Mouse (Mus musculus): ENCODE measurements at regions not wholly inside any gene's neighbourhood (a gene's known extent, or its start where the extent isn't known, plus 50 kb on each side); places are given as distances from the start of the nearest gene placed in this dataset.

GRCm38 (mm10) chr16:42676406-42677075, 199.1 kb upstream of the Zbtb20 start:
- no peak for DNase-seq (ENCODE audit: low read depth)
- TF ChIP-seq POLR2A (IDR thresholded peaks at IDR 0.05; ENCODE audit: borderline replicate concordance, extremely low read depth, insufficient read depth, insufficient read length, poor library complexity, severe bottlenecking) = no peak
- TF ChIP-seq CTCF (IDR thresholded peaks at IDR 0.05; ENCODE audit: borderline replicate concordance, extremely low read depth, insufficient read depth, insufficient read length) = no peak

- TF ChIP-seq POLR2A (IDR thresholded peaks at IDR 0.05; ENCODE audit: borderline replicate concordance, extremely low read depth, insufficient read depth, insufficient read length, poor library complexity, severe bottlenecking) = no peak
- no peak for TF ChIP-seq CTCF (IDR thresholded peaks at IDR 0.05; ENCODE audit: borderline replicate concordance, extremely low read depth, insufficient read depth, insufficient read length)
- no peak for DNase-seq (ENCODE audit: low read depth)
These were observed 200.7 kb upstream of the Zbtb20 start for GRCm38 (mm10) chr16:42675031-42675430.

GRCm38 (mm10) chr16:42666601-42667000, 209.1 kb upstream of the Zbtb20 start:
- peak; percentile 38 for DNase-seq (ENCODE audit: low read depth)
- no peak for TF ChIP-seq POLR2A (IDR thresholded peaks at IDR 0.05; ENCODE audit: borderline replicate concordance, extremely low read depth, insufficient read depth, insufficient read length, poor library complexity, severe bottlenecking)
- TF ChIP-seq CTCF (IDR thresholded peaks at IDR 0.05; ENCODE audit: borderline replicate concordance, extremely low read depth, insufficient read depth, insufficient read length) = no peak

GRCm38 (mm10) chr16:42651904-42652732, 223.6 kb upstream of the Zbtb20 start:
- peak; percentile 60 for DNase-seq (ENCODE audit: low read depth)
- TF ChIP-seq CTCF (IDR thresholded peaks at IDR 0.05; ENCODE audit: borderline replicate concordance, extremely low read depth, insufficient read depth, insufficient read length) (no peak), POLR2A (IDR thresholded peaks at IDR 0.05; ENCODE audit: borderline replicate concordance, extremely low read depth, insufficient read depth, insufficient read length, poor library complexity, severe bottlenecking) (no peak)

GRCm38 (mm10) chr16:42649767-42650166, 225.9 kb upstream of the Zbtb20 start:
- no peak for TF ChIP-seq POLR2A (IDR thresholded peaks at IDR 0.05; ENCODE audit: borderline replicate concordance, extremely low read depth, insufficient read depth, insufficient read length, poor library complexity, severe bottlenecking)
- no peak for TF ChIP-seq CTCF (IDR thresholded peaks at IDR 0.05; ENCODE audit: borderline replicate concordance, extremely low read depth, insufficient read depth, insufficient read length)
- DNase-seq (ENCODE audit: low read depth) = peak; percentile 52

GRCm38 (mm10) chr16:42648531-42649142, 227.0 kb upstream of the Zbtb20 start:
- no peak for DNase-seq (ENCODE audit: low read depth)
- TF ChIP-seq CTCF (IDR thresholded peaks at IDR 0.05; ENCODE audit: borderline replicate concordance, extremely low read depth, insufficient read depth, insufficient read length) = no peak
- no peak for TF ChIP-seq POLR2A (IDR thresholded peaks at IDR 0.05; ENCODE audit: borderline replicate concordance, extremely low read depth, insufficient read depth, insufficient read length, poor library complexity, severe bottlenecking)

- DNase-seq (ENCODE audit: low read depth) = no peak
- TF ChIP-seq POLR2A (IDR thresholded peaks at IDR 0.05; ENCODE audit: borderline replicate concordance, extremely low read depth, insufficient read depth, insufficient read length, poor library complexity, severe bottlenecking) = no peak
- TF ChIP-seq CTCF (IDR thresholded peaks at IDR 0.05; ENCODE audit: borderline replicate concordance, extremely low read depth, insufficient read depth, insufficient read length) = no peak
These were observed 227.9 kb upstream of the Zbtb20 start for GRCm38 (mm10) chr16:42647762-42648161.

GRCm38 (mm10) chr16:42635766-42636165, 239.9 kb upstream of the Zbtb20 start:
- DNase-seq (ENCODE audit: low read depth) = no peak
- TF ChIP-seq CTCF (IDR thresholded peaks at IDR 0.05; ENCODE audit: borderline replicate concordance, extremely low read depth, insufficient read depth, insufficient read length) = no peak
- TF ChIP-seq POLR2A (IDR thresholded peaks at IDR 0.05; ENCODE audit: borderline replicate concordance, extremely low read depth, insufficient read depth, insufficient read length, poor library complexity, severe bottlenecking) = no peak

GRCm38 (mm10) chr16:42627675-42628074, 248.0 kb upstream of the Zbtb20 start:
- DNase-seq (ENCODE audit: low read depth) = peak; percentile 53
- no peak for TF ChIP-seq POLR2A (IDR thresholded peaks at IDR 0.05; ENCODE audit: borderline replicate concordance, extremely low read depth, insufficient read depth, insufficient read length, poor library complexity, severe bottlenecking)
- no peak for TF ChIP-seq CTCF (IDR thresholded peaks at IDR 0.05; ENCODE audit: borderline replicate concordance, extremely low read depth, insufficient read depth, insufficient read length)

GRCm38 (mm10) chr16:42615920-42616319, 259.8 kb upstream of the Zbtb20 start:
- TF ChIP-seq POLR2A (IDR thresholded peaks at IDR 0.05; ENCODE audit: borderline replicate concordance, extremely low read depth, insufficient read depth, insufficient read length, poor library complexity, severe bottlenecking) = no peak
- no peak for TF ChIP-seq CTCF (IDR thresholded peaks at IDR 0.05; ENCODE audit: borderline replicate concordance, extremely low read depth, insufficient read depth, insufficient read length)
- DNase-seq (ENCODE audit: low read depth) = peak; percentile 86

- no peak for DNase-seq (ENCODE audit: low read depth)
- TF ChIP-seq POLR2A (IDR thresholded peaks at IDR 0.05; ENCODE audit: borderline replicate concordance, extremely low read depth, insufficient read depth, insufficient read length, poor library complexity, severe bottlenecking) (no peak), CTCF (IDR thresholded peaks at IDR 0.05; ENCODE audit: borderline replicate concordance, extremely low read depth, insufficient read depth, insufficient read length) (no peak)
These were observed 263.7 kb upstream of the Zbtb20 start for GRCm38 (mm10) chr16:42612011-42612410.
